Mouse (Mus musculus): ENCODE data around the gene Rbfox3.

- TF ChIP-seq CTCF (IDR thresholded peaks at IDR 0.05; ENCODE audit: low read depth) (no peak), EP300 (IDR thresholded peaks at IDR 0.05; ENCODE audit: low read depth) (no peak)
Observed at GRCm38 (mm10) chr11:118960649-118961048, 49.3 kb upstream of the Rbfox3 start.

Data from liver, embryonic 14.5 days (tissue).